Mouse (Mus musculus) erythroblast, embryonic 14.5 days (primary cell): ENCODE measurements around the gene Taf7l. TPM values are rescaled to one million over a fixed set of nuclear protein-coding genes. Genes with fewer than 3 reads are reported as not detected.

ENCODE experiments used
- H3K27me3 ChIP-seq: 2 replicates; pipeline ENCODE4 v1.6.1; 2012; ENCODE audit warnings: inconsistent platforms; ENCODE audit not compliant: control insufficient read depth
- H3K36me3 ChIP-seq: 2 replicates; pipeline ENCODE4 v1.6.1; 2012; ENCODE audit warnings: mild to moderate bottlenecking, inconsistent platforms; ENCODE audit not compliant: control insufficient read depth
- H3K4me1 ChIP-seq: 2 replicates; pipeline ENCODE4 v1.6.1; 2012; ENCODE audit warnings: inconsistent platforms; ENCODE audit not compliant: control insufficient read depth
- H3K4me3 ChIP-seq: replicated peaks from 2 replicates; pipeline ENCODE3; 2012; ENCODE audit warnings: moderate library complexity, mild to moderate bottlenecking, inconsistent platforms
- H3K9me3 ChIP-seq: 2 replicates; pipeline ENCODE4 v1.6.1; 2012; ENCODE audit warnings: low read length, inconsistent platforms, mixed read lengths; ENCODE audit not compliant: control insufficient read depth
- GATA1 ChIP-seq: IDR thresholded peaks from 2 replicates; pipeline ENCODE4 v1.6.1; 2012; ENCODE audit warnings: low read length, inconsistent platforms, mixed read lengths
- TAL1 ChIP-seq: IDR thresholded peaks from 3 replicates; pipeline ENCODE4 v1.6.1; 2012; ENCODE audit warnings: low read length, inconsistent platforms, mixed read lengths
- polyA plus RNA-seq: library from polyadenylated mRNA; stranded (reverse); fragments of >175 nt; gene quantifications from 2 replicates; pipeline ENCODE4 v1.2.3, GENCODE M21; 2012

Taf7l gene
- polyA plus RNA-seq, 1 experiment: not detected

- no peak overlapping the region for H3K4me3 ChIP-seq
- peaks cover 4% of the 10 kb centered on the region; the same call in 1 of the 2 replicates for H3K9me3 ChIP-seq
- H3K27me3 ChIP-seq: no peaks in the 10 kb centered on the region
- no peaks in the 10 kb centered on the region for H3K36me3 ChIP-seq
- no peaks in the 10 kb centered on the region for H3K4me1 ChIP-seq
- TF ChIP-seq GATA1: no peak
- TF ChIP-seq TAL1: no peak
These were observed 49.5 kb downstream of the Taf7l start for GRCm38 (mm10) chrX:134426819-134427218.

- TF ChIP-seq TAL1 (no peak), GATA1 (no peak)
- no peak overlapping the region for H3K4me3 ChIP-seq
These were observed 50.5 kb downstream of the Taf7l start for GRCm38 (mm10) chrX:134425798-134426197.

GRCm38 (mm10) chrX:134424263-134424662 lies 52.0 kb downstream of the Taf7l start:
- TF ChIP-seq TAL1: no peak
- no peak for TF ChIP-seq GATA1

More at GRCm38 (mm10) chrX:134425798-134426197, 50.5 kb downstream of the Taf7l start:
- Histone ChIP-seq H3K27me3 (no peaks in the 10 kb centered on the region), H3K4me1 (no peaks in the 10 kb centered on the region), H3K36me3 (no peaks in the 10 kb centered on the region), H3K9me3 (peaks cover 4% of the 10 kb centered on the region; the same call in 1 of the 2 replicates)

GRCm38 (mm10) chrX:134420097-134420496 lies 56.2 kb downstream of the Taf7l start:
- no peak for TF ChIP-seq GATA1
- no peak for TF ChIP-seq TAL1
- Histone ChIP-seq H3K27me3 (no peaks in the 10 kb centered on the region), H3K4me3 (no peak overlapping the region), H3K9me3 (peaks cover 4% of the 10 kb centered on the region; the same call in 1 of the 2 replicates), H3K36me3 (no peaks in the 10 kb centered on the region), H3K4me1 (no peaks in the 10 kb centered on the region)

More at GRCm38 (mm10) chrX:134424263-134424662, 52.0 kb downstream of the Taf7l start:
- Histone ChIP-seq H3K4me3 (no peak overlapping the region), H3K36me3 (no peaks in the 10 kb centered on the region), H3K4me1 (no peaks in the 10 kb centered on the region), H3K9me3 (peaks cover 4% of the 10 kb centered on the region; the same call in 1 of the 2 replicates), H3K27me3 (no peaks in the 10 kb centered on the region)

- H3K4me1 ChIP-seq: no peaks in the 10 kb centered on the region
- no peaks in the 10 kb centered on the region for H3K36me3 ChIP-seq
- no peak overlapping the region for H3K4me3 ChIP-seq
- no peaks in the 10 kb centered on the region for H3K9me3 ChIP-seq
- TF ChIP-seq GATA1 (no peak), TAL1 (no peak)
- H3K27me3 ChIP-seq: no peaks in the 10 kb centered on the region
These were observed 64.2 kb downstream of the Taf7l start for GRCm38 (mm10) chrX:134412096-134412495.

Other genes starting within 250 kb of the Taf7l start
- gene Trmt2b, start 199.5 kb downstream of the Taf7l start, polyA plus RNA-seq: 0.06 and 0.20 TPM in 2 replicates
- gene Tmem35a, start 181.3 kb downstream of the Taf7l start, polyA plus RNA-seq: not detected in 2 replicates
- gene Cenpi, start 168.4 kb downstream of the Taf7l start, polyA plus RNA-seq: 0.13 and 0.37 TPM in 2 replicates
- 0.02 and 0.04 TPM in 2 replicates for gene Drp2, start 71.9 kb downstream of the Taf7l start, polyA plus RNA-seq
- gene Timm8a1, start 65.4 kb upstream of the Taf7l start, polyA plus RNA-seq: 0.24 and 0.47 TPM in 2 replicates
- gene Btk, start 107.1 kb upstream of the Taf7l start, polyA plus RNA-seq: 0.12 and 0.29 TPM in 2 replicates
- gene Rpl36a, start 109.2 kb upstream of the Taf7l start, polyA plus RNA-seq: 12.2 and 13.9 TPM in 2 replicates
- 0.05 and 0.08 TPM in 2 replicates for gene Gla, start 124.6 kb upstream of the Taf7l start, polyA plus RNA-seq
- 1.6 and 2.2 TPM in 2 replicates for gene Hnrnph2, start 124.7 kb upstream of the Taf7l start, polyA plus RNA-seq
- not detected in 2 replicates for gene Armcx4, start 210.0 kb upstream of the Taf7l start, polyA plus RNA-seq
- not detected in 2 replicates for gene Armcx1, start 241.5 kb upstream of the Taf7l start, polyA plus RNA-seq